Mouse (Mus musculus): ENCODE measurements around the gene Il17a. TPM values are rescaled to one million over a fixed set of nuclear protein-coding genes. Genes with fewer than 3 reads are reported as not detected.
A peak's percentile ranks its signal among the peaks of the same experiment; 100 is the strongest.

Il17a gene
- polyA plus RNA-seq (2014; fragmentation: Nextera tagmentation; extraction: Ambion mirVana) = not detected in 2 replicates

GRCm38 (mm10) chr1:20730903-20731302 lies at the start of gene Il17a:
Gene Il17a, plus strand, starts transcription at chr1:20730905.
- no peak for DNase-seq (ENCODE audit: low spot score)
- Histone ChIP-seq H3K4me3 (ENCODE audit: low read depth, low read length) (no peak within 1 kb of the TSS), H3K36me3 (ENCODE audit: control insufficient read depth, insufficient read depth, low read length) (no peaks in the 10 kb centered on the region), H3K27ac (replicated peaks; ENCODE audit: low read depth, low read length) (no peak within 1 kb of the TSS), H3K9me3 (ENCODE audit: control insufficient read depth, low read length) (peaks cover 6% of the 10 kb centered on the region; the same call in 1 of the 2 replicates), H3K9ac (ENCODE audit: low read depth, low read length) (no peak within 1 kb of the TSS), H3K4me1 (ENCODE audit: control insufficient read depth, insufficient read depth, low read length) (no peaks in the 10 kb centered on the region), H3K27me3 (replicated peaks; ENCODE audit: control insufficient read depth, insufficient read depth, low read length) (no peaks in the 10 kb centered on the region), H3K4me2 (ENCODE audit: low read depth, low read length) (no peak within 1 kb of the TSS)
- WGBS = 89% methylated on average over 10 of the region's 10 CpGs
- ATAC-seq (ENCODE audit: low read depth) = no peak

- H3K36me3 ChIP-seq (ENCODE audit: control insufficient read depth, insufficient read depth, low read length) = no peaks in the 10 kb centered on the region
- DNase-seq (ENCODE audit: low spot score) = no peak
- H3K9me3 ChIP-seq (ENCODE audit: control insufficient read depth, low read length) = no peaks in the 10 kb centered on the region
- no peaks in the 10 kb centered on the region; the same call in 1 of the 2 replicates for H3K4me1 ChIP-seq (ENCODE audit: control insufficient read depth, insufficient read depth, low read length)
- no peak overlapping the region for H3K27ac ChIP-seq (replicated peaks; ENCODE audit: low read depth, low read length)
- no peak overlapping the region for H3K9ac ChIP-seq (ENCODE audit: low read depth, low read length)
- ATAC-seq (ENCODE audit: low read depth) = no peak
- no peak overlapping the region for H3K4me3 ChIP-seq (ENCODE audit: low read depth, low read length)
- no peaks in the 10 kb centered on the region for H3K27me3 ChIP-seq (replicated peaks; ENCODE audit: control insufficient read depth, insufficient read depth, low read length)
- no peak overlapping the region for H3K4me2 ChIP-seq (ENCODE audit: low read depth, low read length)
Measured at GRCm38 (mm10) chr1:20682849-20683248, 47.9 kb upstream of the Il17a start.

DNA sequence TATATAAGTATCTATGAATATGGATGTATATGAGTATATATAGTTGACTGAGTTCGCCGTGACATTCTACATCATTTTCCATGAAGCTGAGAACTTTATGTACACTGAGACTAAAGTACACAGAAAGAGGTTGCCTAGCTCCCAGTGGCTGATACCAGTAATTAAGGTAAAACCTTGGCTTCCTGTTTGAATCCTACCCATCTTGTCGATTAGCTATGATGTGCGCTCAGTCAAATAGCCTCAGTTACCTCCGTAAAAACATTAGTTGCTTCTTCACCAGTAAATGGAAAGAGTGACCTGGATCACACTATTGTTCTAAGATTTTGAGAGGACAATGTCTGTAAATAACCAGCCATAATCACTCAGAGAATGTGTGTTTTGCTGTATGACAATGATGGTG lies 47.3 kb upstream of the Il17a start:
- Histone ChIP-seq H3K4me2 (ENCODE audit: low read depth, low read length) (no peak overlapping the region), H3K27me3 (replicated peaks; ENCODE audit: control insufficient read depth, insufficient read depth, low read length) (no peaks in the 10 kb centered on the region), H3K4me3 (ENCODE audit: low read depth, low read length) (no peak overlapping the region), H3K4me1 (ENCODE audit: control insufficient read depth, insufficient read depth, low read length) (no peaks in the 10 kb centered on the region; the same call in 1 of the 2 replicates), H3K36me3 (ENCODE audit: control insufficient read depth, insufficient read depth, low read length) (no peaks in the 10 kb centered on the region), H3K27ac (replicated peaks; ENCODE audit: low read depth, low read length) (no peak overlapping the region), H3K9ac (ENCODE audit: low read depth, low read length) (no peak overlapping the region), H3K9me3 (ENCODE audit: control insufficient read depth, low read length) (no peaks in the 10 kb centered on the region)
- DNase-seq (ENCODE audit: low spot score) = no peak
- no peak for ATAC-seq (ENCODE audit: low read depth)
- 92% methylated on average over 5 of the region's 5 CpGs for WGBS

DNA sequence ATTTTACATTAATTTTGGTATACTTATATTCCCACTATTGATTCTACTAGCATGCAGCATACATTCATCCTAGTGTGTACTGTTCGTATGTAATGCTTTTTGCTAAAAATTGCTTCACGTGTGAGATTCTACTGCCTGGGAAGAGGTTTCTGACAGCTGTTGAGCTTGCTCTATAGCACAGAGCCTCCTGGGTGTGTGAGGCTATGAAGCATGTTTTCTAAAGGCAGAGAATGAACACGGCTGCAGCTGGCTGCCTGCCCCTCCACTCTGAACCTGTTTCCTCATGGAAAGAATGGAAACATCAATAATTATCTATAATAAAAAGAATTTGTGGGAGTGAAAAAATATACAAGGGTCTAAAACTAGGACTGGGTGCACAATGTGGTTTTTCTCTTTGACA lies 46.9 kb upstream of the Il17a start:
- Histone ChIP-seq H3K27me3 (replicated peaks; ENCODE audit: control insufficient read depth, insufficient read depth, low read length) (no peaks in the 10 kb centered on the region), H3K4me2 (ENCODE audit: low read depth, low read length) (no peak overlapping the region), H3K9me3 (ENCODE audit: control insufficient read depth, low read length) (no peaks in the 10 kb centered on the region), H3K27ac (replicated peaks; ENCODE audit: low read depth, low read length) (no peak overlapping the region), H3K36me3 (ENCODE audit: control insufficient read depth, insufficient read depth, low read length) (no peaks in the 10 kb centered on the region), H3K4me1 (ENCODE audit: control insufficient read depth, insufficient read depth, low read length) (no peaks in the 10 kb centered on the region; the same call in 1 of the 2 replicates), H3K9ac (ENCODE audit: low read depth, low read length) (no peak overlapping the region), H3K4me3 (ENCODE audit: low read depth, low read length) (no peak overlapping the region)
- DNase-seq (ENCODE audit: low spot score) (no peak), ATAC-seq (ENCODE audit: low read depth) (no peak)
- WGBS = 64% methylated on average over 3 of the region's 3 CpGs

- Histone ChIP-seq H3K4me3 (ENCODE audit: low read depth, low read length) (no peak overlapping the region), H3K9me3 (ENCODE audit: control insufficient read depth, low read length) (no peaks in the 10 kb centered on the region), H3K4me2 (ENCODE audit: low read depth, low read length) (no peak overlapping the region), H3K4me1 (ENCODE audit: control insufficient read depth, insufficient read depth, low read length) (no peaks in the 10 kb centered on the region; the same call in 1 of the 2 replicates), H3K27me3 (replicated peaks; ENCODE audit: control insufficient read depth, insufficient read depth, low read length) (no peaks in the 10 kb centered on the region), H3K36me3 (ENCODE audit: control insufficient read depth, insufficient read depth, low read length) (no peaks in the 10 kb centered on the region), H3K9ac (ENCODE audit: low read depth, low read length) (no peak overlapping the region), H3K27ac (replicated peaks; ENCODE audit: low read depth, low read length) (no peak overlapping the region)
- WGBS = 81% methylated on average over 3 of the region's 3 CpGs
- DNase-seq (ENCODE audit: low spot score) (no peak), ATAC-seq (ENCODE audit: low read depth) (no peak)
Measured at GRCm38 (mm10) chr1:20684403-20684802, 46.3 kb upstream of the Il17a start.

DNA sequence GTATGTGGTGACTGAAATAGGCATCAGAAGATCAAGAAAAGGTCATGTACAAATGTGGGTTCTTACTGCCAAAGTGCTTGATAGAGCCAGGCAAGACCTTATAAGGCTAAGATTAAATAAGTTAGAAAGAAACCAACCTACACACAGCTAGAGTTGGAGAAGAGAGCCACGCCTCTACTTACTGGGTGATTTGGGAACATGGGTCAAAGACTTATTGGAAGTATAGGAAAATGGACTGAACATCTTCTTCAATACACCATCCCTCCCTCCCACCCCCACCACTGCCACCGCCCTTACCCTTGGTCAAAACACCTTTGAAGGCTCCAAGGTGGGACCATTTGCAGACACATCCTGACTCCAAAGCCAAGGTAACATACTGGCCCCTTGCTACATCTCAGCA lies 45.3 kb upstream of the Il17a start:
- no peak for DNase-seq (ENCODE audit: low spot score)
- whole genome bisulfite sequencing = 84% methylated on average over 2 of the region's 2 CpGs
- Histone ChIP-seq H3K27ac (replicated peaks; ENCODE audit: low read depth, low read length) (no peak overlapping the region), H3K9me3 (ENCODE audit: control insufficient read depth, low read length) (no peaks in the 10 kb centered on the region), H3K9ac (ENCODE audit: low read depth, low read length) (no peak overlapping the region), H3K36me3 (ENCODE audit: control insufficient read depth, insufficient read depth, low read length) (no peaks in the 10 kb centered on the region), H3K27me3 (replicated peaks; ENCODE audit: control insufficient read depth, insufficient read depth, low read length) (no peaks in the 10 kb centered on the region), H3K4me3 (ENCODE audit: low read depth, low read length) (no peak overlapping the region), H3K4me1 (ENCODE audit: control insufficient read depth, insufficient read depth, low read length) (no peaks in the 10 kb centered on the region; the same call in 1 of the 2 replicates), H3K4me2 (ENCODE audit: low read depth, low read length) (no peak overlapping the region)
- ATAC-seq (ENCODE audit: low read depth) = peak; percentile 42; the same call in 1 of the 2 replicates

DNA sequence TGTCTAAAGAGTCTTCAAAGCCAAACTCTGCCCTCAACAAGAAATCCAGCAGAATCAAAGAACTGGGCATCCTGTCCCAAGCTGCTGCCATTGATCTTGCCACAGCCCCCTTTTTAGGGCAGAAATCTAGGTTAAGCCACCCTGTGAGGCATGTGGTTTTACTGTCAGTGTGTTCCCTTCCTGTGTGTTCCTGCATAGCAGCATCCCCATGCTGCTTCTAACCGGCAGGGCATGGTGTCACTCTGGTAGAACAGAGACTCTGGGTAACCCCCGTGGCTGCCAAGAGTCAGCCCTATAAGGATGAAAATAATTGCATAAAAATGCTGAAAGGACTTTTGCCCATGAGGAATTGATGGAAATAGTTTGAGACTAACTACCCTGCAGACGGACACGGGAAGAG lies 44.8 kb upstream of the Il17a start:
- Histone ChIP-seq H3K27me3 (replicated peaks; ENCODE audit: control insufficient read depth, insufficient read depth, low read length) (no peaks in the 10 kb centered on the region), H3K36me3 (ENCODE audit: control insufficient read depth, insufficient read depth, low read length) (no peaks in the 10 kb centered on the region), H3K4me2 (ENCODE audit: low read depth, low read length) (no peak overlapping the region), H3K27ac (replicated peaks; ENCODE audit: low read depth, low read length) (no peak overlapping the region), H3K9ac (ENCODE audit: low read depth, low read length) (no peak overlapping the region), H3K9me3 (ENCODE audit: control insufficient read depth, low read length) (no peaks in the 10 kb centered on the region), H3K4me3 (ENCODE audit: low read depth, low read length) (no peak overlapping the region), H3K4me1 (ENCODE audit: control insufficient read depth, insufficient read depth, low read length) (no peaks in the 10 kb centered on the region; the same call in 1 of the 2 replicates)
- ATAC-seq (ENCODE audit: low read depth) (peak; percentile 51; the same call in 1 of the 2 replicates), DNase-seq (ENCODE audit: low spot score) (no peak)
- WGBS = 71% methylated on average over 4 of the region's 4 CpGs

GRCm38 (mm10) chr1:20691336-20691735 lies 39.4 kb upstream of the Il17a start:
- 74% methylated on average over 8 of the region's 8 CpGs for WGBS
- no peak overlapping the region for H3K27ac ChIP-seq (replicated peaks; ENCODE audit: low read depth, low read length)
- 0 out of 2 replicates have a peak, but pooled peaks have one; percentile 44 for ATAC-seq (ENCODE audit: low read depth)
- H3K9me3 ChIP-seq (ENCODE audit: control insufficient read depth, low read length) = no peaks in the 10 kb centered on the region
- no peaks in the 10 kb centered on the region for H3K36me3 ChIP-seq (ENCODE audit: control insufficient read depth, insufficient read depth, low read length)
- no peak overlapping the region for H3K9ac ChIP-seq (ENCODE audit: low read depth, low read length)
- H3K4me2 ChIP-seq (ENCODE audit: low read depth, low read length) = no peak overlapping the region
- no peaks in the 10 kb centered on the region for H3K4me1 ChIP-seq (ENCODE audit: control insufficient read depth, insufficient read depth, low read length)
- H3K27me3 ChIP-seq (replicated peaks; ENCODE audit: control insufficient read depth, insufficient read depth, low read length) = no peaks in the 10 kb centered on the region
- peak; percentile 40 for DNase-seq (ENCODE audit: low spot score)
- no peak overlapping the region for H3K4me3 ChIP-seq (ENCODE audit: low read depth, low read length)

DNA sequence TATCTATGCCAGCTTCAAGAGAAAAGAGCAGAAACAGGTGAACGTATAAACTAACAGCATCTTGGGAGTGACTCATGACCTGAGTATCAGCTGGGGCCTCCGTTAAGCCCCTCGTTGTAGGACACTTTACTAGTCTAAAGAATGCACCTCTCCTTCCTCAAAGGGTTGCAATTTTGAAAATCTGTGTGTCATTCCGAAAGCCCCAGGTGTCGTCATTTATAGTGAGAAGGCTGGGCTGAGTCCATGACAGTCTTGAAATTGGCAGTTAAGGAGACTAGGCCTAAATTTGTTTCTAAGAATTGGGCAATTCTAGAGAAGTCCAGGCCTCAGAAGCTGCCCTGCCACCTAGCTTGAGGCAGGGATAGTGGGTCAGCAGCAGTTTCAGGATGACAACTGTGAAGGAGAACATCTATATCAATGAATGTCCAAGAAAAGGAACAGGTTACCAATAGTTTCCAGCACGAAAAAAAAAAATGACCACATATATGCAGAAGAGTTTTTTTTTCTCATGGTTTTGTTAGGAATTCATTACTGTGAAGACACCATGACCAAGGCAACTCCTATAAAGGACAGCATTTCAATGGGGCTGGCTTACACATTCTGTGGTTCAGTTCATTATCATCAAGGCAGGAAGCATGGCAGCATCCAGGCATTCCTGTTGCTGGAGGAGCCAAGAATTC lies 36.9 kb upstream of the Il17a start:
- no peaks in the 10 kb centered on the region for H3K36me3 ChIP-seq (ENCODE audit: control insufficient read depth, insufficient read depth, low read length)
- H3K27ac ChIP-seq (replicated peaks; ENCODE audit: low read depth, low read length) = no peak overlapping the region
- 87% methylated on average over 6 of the region's 6 CpGs for whole genome bisulfite sequencing
- DNase-seq (ENCODE audit: low spot score) = no peak
- no peak overlapping the region for H3K4me3 ChIP-seq (ENCODE audit: low read depth, low read length)
- no peak overlapping the region for H3K9ac ChIP-seq (ENCODE audit: low read depth, low read length)
- ATAC-seq (ENCODE audit: low read depth) = no peak
- H3K9me3 ChIP-seq (ENCODE audit: control insufficient read depth, low read length) = no peaks in the 10 kb centered on the region
- H3K4me2 ChIP-seq (ENCODE audit: low read depth, low read length) = no peak overlapping the region
- H3K27me3 ChIP-seq (replicated peaks; ENCODE audit: control insufficient read depth, insufficient read depth, low read length) = no peaks in the 10 kb centered on the region
- H3K4me1 ChIP-seq (ENCODE audit: control insufficient read depth, insufficient read depth, low read length) = no peaks in the 10 kb centered on the region
